Mouse (Mus musculus) Muller cell, postnatal 12 days (primary cell): ENCODE results near the gene Tpst2.
A peak's percentile ranks its signal among the peaks of the same experiment; 100 is the strongest.

ENCODE experiments used
- DNase-seq: peaks from one replicate; pipeline ENCODE4 v3.0.0-alpha.2; 2015; ENCODE audit errors: inconsistent ontology term

Tpst2 gene

GRCm38 (mm10) chr5:112254282-112254806 is 22.1 kb upstream of the Tpst2 start:
- DNase-seq, result peak; percentile 97

- DNase-seq, result peak; percentile 78
These were observed 21.1 kb upstream of the Tpst2 start, which contains the start of gene Crybb1 for GRCm38 (mm10) chr5:112255426-112255825. Gene Crybb1, plus strand, starts transcription at chr5:112255815.

DNA sequence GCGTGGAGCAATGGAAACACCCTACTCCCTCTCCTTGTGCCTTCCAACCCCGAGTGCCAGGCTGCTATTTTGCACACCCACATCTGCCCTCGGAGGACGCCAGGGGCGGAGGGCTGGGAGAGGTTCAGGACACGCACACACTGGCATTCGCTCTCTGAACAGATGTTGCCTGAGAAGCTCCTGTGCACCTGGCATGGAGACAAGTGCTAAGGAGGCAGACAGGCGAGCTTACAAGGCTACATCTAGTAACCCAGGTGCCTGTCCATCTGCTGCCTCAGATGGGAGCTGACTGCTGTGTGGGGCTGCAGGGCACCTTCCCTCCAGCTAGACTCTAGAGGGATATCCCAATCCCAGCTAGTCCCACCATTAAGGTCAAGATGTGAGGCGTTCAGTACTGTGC is 20.0 kb upstream of the Tpst2 start:
- DNase-seq, result no peak

- DNase-seq, result no peak
These were observed 18.6 kb upstream of the Tpst2 start for GRCm38 (mm10) chr5:112257896-112258295.

DNA sequence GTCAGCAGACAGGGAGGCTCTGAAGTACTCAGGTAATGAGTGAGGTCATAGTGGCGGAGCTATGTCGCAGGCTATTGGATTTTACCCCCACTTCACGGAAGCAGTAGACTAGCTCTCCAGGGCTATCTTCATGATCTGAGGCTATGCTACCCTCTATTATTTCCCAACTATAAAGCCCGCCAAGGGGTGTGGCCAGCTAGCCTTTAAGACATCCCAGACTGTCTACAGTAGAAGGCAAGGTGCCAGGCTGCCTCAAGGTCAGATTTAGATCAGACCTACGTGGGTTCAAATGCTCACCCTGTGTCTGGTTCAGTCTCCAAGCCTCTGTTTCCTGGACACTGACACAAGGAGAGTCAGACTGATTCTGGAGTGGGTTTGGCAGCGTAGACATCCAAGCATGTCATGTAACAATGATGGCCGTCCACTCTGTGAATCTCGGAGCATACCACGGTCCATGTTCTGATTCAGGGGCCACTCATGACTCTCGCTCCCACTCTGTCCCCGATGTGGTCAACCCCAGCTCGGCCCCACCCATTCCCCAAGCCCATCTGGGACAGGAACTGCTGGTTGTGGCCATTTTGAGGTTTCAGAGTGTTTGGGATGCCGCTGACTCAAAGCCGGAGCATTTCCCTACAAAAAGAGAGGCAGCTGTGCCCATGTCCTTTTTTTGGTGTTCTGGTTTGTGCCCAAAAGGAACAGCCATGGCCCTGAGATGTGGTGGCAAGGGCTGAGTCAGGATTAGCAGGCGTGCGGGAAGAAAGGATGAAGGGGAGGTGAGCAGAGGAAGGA is 16.4 kb upstream of the Tpst2 start:
- DNase-seq, result peak; percentile 71

DNA sequence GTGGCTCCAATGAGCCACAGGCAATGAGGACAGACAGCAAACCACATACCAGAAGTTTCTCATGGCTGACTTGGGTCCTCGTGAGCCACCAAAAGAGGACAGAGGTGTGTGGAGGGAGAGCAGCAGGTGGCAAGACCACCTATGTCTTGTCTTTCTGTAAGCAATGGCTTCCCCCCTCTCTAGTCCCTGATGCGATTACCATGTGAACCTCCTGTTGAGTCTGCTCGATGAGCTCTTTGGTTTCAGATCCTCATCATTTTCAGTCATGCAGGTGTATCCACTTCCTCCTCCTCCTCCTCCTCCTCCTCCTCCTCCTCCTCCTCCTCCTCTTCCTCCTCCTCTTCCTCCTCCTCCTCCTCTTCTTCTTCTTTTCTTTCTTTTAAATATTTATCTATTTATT is 15.7 kb upstream of the Tpst2 start:
- DNase-seq, result no peak

- no peak for DNase-seq
These were observed 12.4 kb upstream of the Tpst2 start for GRCm38 (mm10) chr5:112264099-112264498.

DNA sequence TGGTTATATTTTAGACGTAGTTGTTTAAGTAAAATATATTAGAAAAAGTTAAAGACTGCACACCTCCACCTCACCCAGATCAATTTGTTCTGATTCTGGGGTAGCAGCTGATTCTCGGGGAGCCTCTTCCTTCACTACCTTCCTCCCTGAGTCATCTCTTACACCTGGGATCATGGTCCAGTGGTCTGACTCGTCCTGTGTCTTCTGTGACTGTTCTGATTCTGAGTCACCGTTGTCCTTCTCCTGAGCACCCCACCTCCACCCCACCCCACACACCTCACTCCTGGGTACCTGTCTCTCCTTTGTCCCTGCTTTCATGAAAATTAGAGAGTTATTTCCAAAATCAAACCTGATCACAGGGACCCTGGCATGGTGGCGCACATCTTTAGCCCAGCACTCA is 11.4 kb upstream of the Tpst2 start:
- no peak for DNase-seq

- DNase-seq, result no peak
These were observed 11.0 kb upstream of the Tpst2 start for GRCm38 (mm10) chr5:112265515-112265914.

- DNase-seq, result no peak
These were observed 10.3 kb upstream of the Tpst2 start for GRCm38 (mm10) chr5:112266011-112266777.

- DNase-seq, result peak; percentile 61
These were observed 5.5 kb upstream of the Tpst2 start for GRCm38 (mm10) chr5:112270764-112271541.

DNA sequence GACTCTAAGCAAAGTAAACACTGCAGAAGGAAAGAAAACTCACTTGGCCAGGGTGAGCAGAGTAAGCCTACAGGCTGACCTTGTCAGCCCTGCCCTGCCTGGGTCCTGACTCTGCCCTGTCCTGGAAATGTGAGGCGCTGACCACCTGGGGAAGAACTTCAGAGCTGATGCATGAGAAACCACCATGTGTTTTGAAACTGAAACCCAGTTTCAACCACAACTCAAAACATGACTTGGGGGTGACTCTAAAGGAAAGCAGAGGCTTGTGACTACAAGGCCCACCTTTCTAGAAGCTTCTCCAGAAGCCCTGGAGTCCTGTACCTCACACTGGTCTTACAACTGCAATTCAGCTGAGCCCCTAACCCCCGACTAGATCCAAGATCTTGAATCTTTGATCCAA is 3.6 kb upstream of the Tpst2 start:
- DNase-seq, result no peak

- peak; percentile 41 for DNase-seq
These were observed 2.6 kb upstream of the Tpst2 start for GRCm38 (mm10) chr5:112273746-112274463.

DNA sequence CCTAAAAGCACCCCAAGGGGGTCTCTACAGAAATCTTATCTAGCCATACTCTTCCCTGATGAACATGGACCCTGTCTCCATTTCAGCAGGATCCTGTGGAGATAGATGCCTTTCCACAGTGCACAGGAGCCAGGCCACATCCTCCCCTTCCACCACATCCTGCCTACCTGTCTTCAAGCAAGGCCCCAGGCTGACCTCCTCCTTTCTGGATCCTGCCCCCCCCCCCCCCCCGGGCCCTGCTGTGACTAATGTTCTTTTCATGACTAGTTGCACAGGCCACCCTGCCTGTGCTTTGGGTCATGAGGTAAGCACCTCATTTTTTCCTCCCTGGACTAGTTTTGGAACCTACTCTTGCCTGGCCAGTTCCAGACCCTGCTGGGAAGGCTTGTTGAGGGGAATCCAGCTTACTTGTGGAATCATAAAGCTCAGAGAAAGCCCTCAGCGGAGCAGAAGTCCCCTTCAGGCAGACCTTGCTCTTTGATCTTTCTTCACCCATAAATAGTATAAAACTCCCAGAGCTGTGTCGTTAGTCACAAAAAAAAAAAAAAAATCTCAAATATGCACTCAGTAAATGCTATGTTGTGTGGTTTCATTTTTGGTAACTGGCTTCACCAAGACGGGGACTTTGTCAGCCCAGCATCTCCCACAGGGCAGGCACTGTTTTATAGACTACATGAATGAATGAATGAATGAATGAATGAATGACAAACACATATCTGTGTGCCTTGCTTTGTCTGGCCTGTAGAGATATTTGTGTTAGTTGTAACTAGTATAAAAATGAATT is 1.3 kb upstream of the Tpst2 start:
- no peak for DNase-seq

DNA sequence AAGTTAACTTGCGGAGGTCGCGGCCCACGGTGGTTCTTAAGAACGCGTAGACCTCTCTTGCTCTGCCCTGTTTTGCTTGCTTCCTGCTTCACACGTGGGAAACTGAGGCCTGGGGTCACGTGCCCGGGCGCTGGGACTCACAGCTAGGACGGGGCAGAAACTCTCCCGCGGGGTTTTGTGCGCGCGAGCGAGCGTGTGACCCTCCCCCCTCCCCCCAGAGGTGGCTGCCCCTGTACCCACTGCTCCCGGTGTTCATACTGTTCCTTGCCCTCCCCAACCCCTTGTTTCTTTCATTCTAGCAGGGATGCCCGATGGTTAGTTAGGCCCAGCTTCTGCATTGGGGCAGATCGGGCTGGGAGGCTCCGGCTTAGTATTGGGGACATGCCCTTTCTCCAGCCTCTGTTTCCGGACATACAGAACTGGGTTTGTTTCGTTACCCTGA is 437 bp downstream of the Tpst2 start:
- no peak for DNase-seq

DNA sequence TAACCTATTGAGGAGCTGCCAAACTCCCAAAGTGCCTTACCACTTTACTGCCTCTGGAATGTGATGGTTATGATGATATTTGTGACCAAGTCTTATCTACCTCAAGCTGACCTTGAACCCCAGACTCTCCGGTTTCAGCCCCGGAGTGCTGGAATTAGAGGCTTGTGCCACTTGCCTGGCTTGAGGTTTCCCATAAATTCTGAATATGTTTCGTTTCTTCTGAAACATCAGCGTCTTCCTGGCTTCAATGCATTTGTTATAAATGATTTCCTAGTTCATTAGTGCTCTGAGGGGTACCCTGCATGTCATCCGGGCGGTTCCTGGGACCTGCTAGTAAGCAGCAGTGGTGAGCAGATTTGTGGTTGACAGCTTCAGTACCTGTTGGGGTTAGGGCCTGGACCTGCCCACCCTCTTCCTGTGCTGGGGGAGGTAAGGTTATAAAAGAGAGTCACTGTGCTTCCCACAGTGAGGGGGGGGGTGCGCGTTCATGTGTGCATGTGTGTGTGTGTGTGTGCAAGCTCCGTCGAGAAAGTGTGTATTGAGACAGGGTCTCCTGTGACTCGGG is 1.5 kb downstream of the Tpst2 start:
- no peak for DNase-seq

GRCm38 (mm10) chr5:112279181-112280021 is 2.9 kb downstream of the Tpst2 start:
- DNase-seq, result peak; percentile 87

DNA sequence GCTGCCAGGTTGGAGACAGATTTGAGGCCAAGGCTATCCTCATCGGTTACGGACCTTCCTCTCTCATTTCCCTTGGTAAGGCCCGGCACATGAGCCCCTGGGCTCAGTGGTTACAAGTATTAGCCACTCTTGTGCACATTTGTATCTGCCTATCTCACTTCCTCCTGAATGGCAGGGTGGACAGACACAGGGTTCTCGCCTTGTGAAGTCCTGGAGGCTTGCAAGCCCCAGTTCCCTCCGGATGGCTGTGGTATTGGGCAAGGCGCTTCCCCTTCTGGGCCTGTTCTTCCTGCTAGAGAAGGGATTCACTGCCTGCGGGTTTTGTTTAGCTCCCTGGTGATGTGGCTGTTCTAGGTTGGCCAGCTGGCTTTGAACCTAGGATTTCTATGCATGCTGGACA is 3.7 kb downstream of the Tpst2 start:
- peak; percentile 19 for DNase-seq
